Mouse (Mus musculus): ENCODE results near the gene Rras. TPM values are rescaled to one million over a fixed set of nuclear protein-coding genes. Genes with fewer than 3 reads are reported as not detected.

Rras gene
- total RNA-seq, 2 experiments from 2014 or later: 71.6 to 75.7 TPM

GRCm38 (mm10) chr7:45050945-45051600 is 33.3 kb downstream of the Rras start:
- intact Hi-C loops (cut with DNase I): no loop called here
- peak; percentile 79 to 86 for DNase-seq

- no peak for DNase-seq
- intact Hi-C loops (cut with DNase I): no loop called here
These were observed 33.8 kb downstream of the Rras start for GRCm38 (mm10) chr7:45051601-45051974.

GRCm38 (mm10) chr7:45052181-45052861 is 34.6 kb downstream of the Rras start:
- peak; percentile 54 for DNase-seq
- intact Hi-C loops (cut with DNase I): loop anchor here (2.0 kb wide), 1 partner anchor 32 kb away; no protein-coding TSS in a partner anchor

GRCm38 (mm10) chr7:45052862-45053116 is 35.0 kb downstream of the Rras start, which contains the start of gene Prr12:
Prr12 (minus strand) TSS chr7:45052881.
- peak in 1 of 2 experiments; percentile 54 for DNase-seq
- intact Hi-C loops (cut with DNase I): loop anchor here (2.0 kb wide), 1 partner anchor 32 kb away; no protein-coding TSS in a partner anchor

GRCm38 (mm10) chr7:45053117-45053930 is 35.6 kb downstream of the Rras start:
- DNase-seq: peak; percentile 76 to 84
- intact Hi-C loops (cut with DNase I): loop anchor here (2.0 kb wide), 1 partner anchor 33 kb away; no protein-coding TSS in a partner anchor

- intact Hi-C loops (cut with DNase I): loop anchor here (2.0 kb wide), 1 partner anchor 33 kb away; no protein-coding TSS in a partner anchor
- DNase-seq: peak; percentile 95 to 96
These were observed 36.3 kb downstream of the Rras start for GRCm38 (mm10) chr7:45053931-45054510.

- intact Hi-C loops (cut with DNase I): no loop called here
- no peak for DNase-seq
These were observed 38.7 kb downstream of the Rras start for GRCm38 (mm10) chr7:45056329-45056971.

GRCm38 (mm10) chr7:45056972-45057348 is 39.2 kb downstream of the Rras start:
- DNase-seq: no peak
- intact Hi-C loops (cut with DNase I): no loop called here

- DNase-seq: no peak
- intact Hi-C loops (cut with DNase I): no loop called here
These were observed 41.1 kb downstream of the Rras start for GRCm38 (mm10) chr7:45058607-45059571.

- no peak for DNase-seq
- intact Hi-C loops (cut with DNase I): no loop called here
These were observed 42.9 kb downstream of the Rras start for GRCm38 (mm10) chr7:45060632-45061122.

GRCm38 (mm10) chr7:45061532-45062075 is 43.8 kb downstream of the Rras start:
- DNase-seq: peak in 1 of 2 experiments; percentile 35
- intact Hi-C loops (cut with DNase I): loop anchor here (2.0 kb wide), 1 partner anchor 41 kb away; no protein-coding TSS in a partner anchor

- intact Hi-C loops (cut with DNase I): loop anchor here (2.0 kb wide), 1 partner anchor 42 kb away; no protein-coding TSS in a partner anchor
- DNase-seq: peak; percentile 98
These were observed 44.6 kb downstream of the Rras start, which contains the start of the genes Nosip and Prrg2 for GRCm38 (mm10) chr7:45062239-45062835. Nosip (plus strand) TSS chr7:45062429. Prrg2 (minus strand) TSS chr7:45062677.

GRCm38 (mm10) chr7:45067190-45067999 is 49.6 kb downstream of the Rras start:
- intact Hi-C loops (cut with DNase I): no loop called here
- no peak for DNase-seq

GRCm38 (mm10) chr7:45068000-45068318 is 50.2 kb downstream of the Rras start:
- intact Hi-C loops (cut with DNase I): loop anchor here (2.0 kb wide), 1 partner anchor 83 kb away; no protein-coding TSS in a partner anchor
- DNase-seq: peak; percentile 61 to 63

- intact Hi-C loops (cut with DNase I): loop anchor here (2.0 kb wide), 1 partner anchor 85 kb away; no protein-coding TSS in a partner anchor
These were observed 51.9 kb downstream of the Rras start for GRCm38 (mm10) chr7:45069671-45070070.

More at GRCm38 (mm10) chr7:45069671-45070070, 51.9 kb downstream of the Rras start:
- peak in 1 of 2 experiments; percentile 22 for DNase-seq
